25 mouse cellular contexts compared by ENCODE assay signal in genomic region chr5:51752024-51752423, GRCm38 (mm10).
"Had no signal": no experiment of that assay in that cellular context is flagged by ENCODE, and none has a peak within 500 bp of the region (broad histone marks: within the 10 kb centered on the region; RNA-seq: fewer than 3 reads in every experiment).

No protein-coding gene starts in this region.

- DNase-seq: gastrocnemius, adult 2 months; gastrocnemius, postnatal 10 days; gastrocnemius, postnatal 25 days; heart, adult 18-20 months; heart, postnatal 10 days; heart, postnatal 4 days; kidney, adult 11 months; kidney, adult 2 months; kidney, adult 9 months; kidney, postnatal 14 days; kidney, postnatal 4 days; left cerebral cortex, postnatal 4 days; liver, embryonic 13.5 days had no signal

- H3K27ac ChIP-seq: gastrocnemius, adult 2 months; heart, embryonic 10.5 days; hindbrain, embryonic 13.5 days; hindbrain, embryonic 15.5 days; hindbrain, postnatal 0 days; kidney, embryonic 15.5 days; kidney, postnatal 0 days; layer of hippocampus, adult 2 months; left cerebral cortex, adult 2 months; limb, embryonic 13.5 days; limb, embryonic 15.5 days; liver, embryonic 13.5 days; liver, embryonic 15.5 days had no signal

- H3K4me3 ChIP-seq: gastrocnemius, adult 2 months; heart, embryonic 10.5 days; heart, embryonic 12.5 days; hindbrain, embryonic 13.5 days; hindbrain, embryonic 15.5 days; kidney, embryonic 15.5 days; layer of hippocampus, adult 2 months; left cerebral cortex, adult 2 months; limb, embryonic 13.5 days; limb, embryonic 15.5 days; liver, embryonic 13.5 days; liver, embryonic 15.5 days had no signal

- H3K4me1 ChIP-seq: heart, embryonic 10.5 days; heart, embryonic 12.5 days; hindbrain, embryonic 13.5 days; hindbrain, embryonic 15.5 days; kidney, embryonic 15.5 days; limb, embryonic 15.5 days; liver, embryonic 13.5 days; liver, embryonic 15.5 days had no signal
